ENCODE assay signal across 22 mouse cellular contexts in genomic region chr8:108232326-108232725, GRCm38 (mm10).
A peak's percentile ranks its signal among the peaks of the same experiment; 100 is the strongest.
DNase-seq lines count a peak whose midpoint lies in the region; ATAC-seq and TF ChIP-seq lines count a peak whose summit lies in the region.
"Had no signal": no experiment of that assay in that cellular context is flagged by ENCODE, and none has a peak within 500 bp of the region (broad histone marks: within the 10 kb centered on the region; RNA-seq: fewer than 3 reads in every experiment).

No protein-coding gene starts in this region.

- H3K4me1 ChIP-seq in midbrain, embryonic 15.5 days, result no peaks in the 10 kb centered on the region
- H3K4me1 ChIP-seq in midbrain, embryonic 10.5 days, result peaks cover 25% of the 10 kb centered on the region
- H3K4me1 ChIP-seq in embryonic facial prominence, embryonic 11.5 days (ENCODE audit: control insufficient read depth, insufficient read depth, low read length), result no peaks in the 10 kb centered on the region
- H3K4me1 ChIP-seq in limb, embryonic 14.5 days (ENCODE audit: control insufficient read depth, insufficient read depth, low read length), result peaks cover 14% of the 10 kb centered on the region
- no peaks in the 10 kb centered on the region for H3K4me1 ChIP-seq in intestine, embryonic 16.5 days (ENCODE audit: control insufficient read depth, insufficient read depth, low read length)
- H3K4me1 ChIP-seq: heart, embryonic 13.5 days; intestine, embryonic 15.5 days; neural tube, embryonic 13.5 days had no signal

- WGBS in midbrain, embryonic 15.5 days, result 69% methylated on average over 7 of the region's 7 CpGs
- 78% methylated on average over 7 of the region's 7 CpGs for WGBS in midbrain, embryonic 10.5 days
- 40% methylated on average over 7 of the region's 7 CpGs for WGBS in embryonic facial prominence, embryonic 11.5 days
- 31% methylated on average over 7 of the region's 7 CpGs for WGBS in limb, embryonic 14.5 days
- WGBS in intestine, embryonic 16.5 days, result 84% methylated on average over 7 of the region's 7 CpGs

- H3K36me3 ChIP-seq in midbrain, embryonic 15.5 days (replicated peaks), result no peaks in the 10 kb centered on the region
- no peaks in the 10 kb centered on the region for H3K36me3 ChIP-seq in midbrain, embryonic 10.5 days
- no peaks in the 10 kb centered on the region for H3K36me3 ChIP-seq in embryonic facial prominence, embryonic 11.5 days (replicated peaks; ENCODE audit: control insufficient read depth, insufficient read depth, low read depth, low read length)
- no peaks in the 10 kb centered on the region for H3K36me3 ChIP-seq in limb, embryonic 14.5 days (ENCODE audit: control insufficient read depth, insufficient read depth, low read length)
- H3K36me3 ChIP-seq in intestine, embryonic 16.5 days (ENCODE audit: control insufficient read depth, insufficient read depth, low read length), result no peaks in the 10 kb centered on the region
- H3K36me3 ChIP-seq: heart, embryonic 13.5 days; intestine, embryonic 15.5 days; lung, embryonic 15.5 days; neural tube, embryonic 13.5 days had no signal

- ATAC-seq in midbrain, embryonic 15.5 days (replicated peaks), result no peak
- ATAC-seq in embryonic facial prominence, embryonic 11.5 days (replicated peaks; ENCODE audit: insufficient number of reproducible peaks, low FRiP score, low TSS enrichment, low read depth), result no peak
- ATAC-seq in limb, embryonic 14.5 days (ENCODE audit: low FRiP score, low read depth), result no peak
- no peak for ATAC-seq in intestine, embryonic 16.5 days
- ATAC-seq: forebrain, embryonic 14.5 days; hindbrain, postnatal 0 days; intestine, embryonic 15.5 days had no signal

- H3K4me3 ChIP-seq in midbrain, embryonic 15.5 days, result no peak overlapping the region
- H3K4me3 ChIP-seq in midbrain, embryonic 10.5 days, result no peak overlapping the region
- H3K4me3 ChIP-seq in embryonic facial prominence, embryonic 11.5 days (ENCODE audit: low read depth, low read length), result no peak overlapping the region
- no peak overlapping the region for H3K4me3 ChIP-seq in limb, embryonic 14.5 days (replicated peaks; ENCODE audit: low read length)
- no peak overlapping the region for H3K4me3 ChIP-seq in intestine, embryonic 16.5 days (ENCODE audit: low read length)
- no peak overlapping the region for H3K4me3 ChIP-seq in gastrocnemius, adult 2 months
- H3K4me3 ChIP-seq: heart, embryonic 13.5 days; intestine, embryonic 15.5 days; lung, embryonic 15.5 days; neural tube, embryonic 13.5 days had no signal

- no peak for TF ChIP-seq CTCF in gastrocnemius, adult 2 months (IDR thresholded peaks at IDR 0.05)

- no peak for DNase-seq in midbrain, embryonic 10.5 days (ENCODE audit: low spot score)
- peak; percentile 79 for DNase-seq in embryonic facial prominence, embryonic 11.5 days (ENCODE audit: low spot score)
- peak; percentile 45 for DNase-seq in forelimb bud, embryonic 11.5 days (ENCODE audit: low read depth, low spot score)
- DNase-seq in limb, embryonic 14.5 days (ENCODE audit: low spot score), result peak; percentile 30
- no peak for DNase-seq in gastrocnemius, adult 2 months
- DNase-seq in left cerebral cortex, adult 9 months (ENCODE audit: low spot score in 2 of 2), result no peak
- DNase-seq: adrenal gland, postnatal 25 days; B cell, adult 2 months; cerebellum, adult 11-12 months; cerebellum, adult 9-11 months; heart, postnatal 10 days; kidney, adult 9 months; kidney, postnatal 10 days; right cerebral cortex, postnatal 14 days had no signal

- H3K9ac ChIP-seq in midbrain, embryonic 15.5 days, result no peak overlapping the region
- no peak overlapping the region for H3K9ac ChIP-seq in embryonic facial prominence, embryonic 11.5 days (replicated peaks; ENCODE audit: low read length)
- H3K9ac ChIP-seq in limb, embryonic 14.5 days (ENCODE audit: low read depth, low read length, severe bottlenecking), result no peak overlapping the region
- H3K9ac ChIP-seq in intestine, embryonic 16.5 days (ENCODE audit: low read depth, low read length), result no peak overlapping the region
- H3K9ac ChIP-seq: heart, embryonic 13.5 days; intestine, embryonic 15.5 days; lung, embryonic 15.5 days; neural tube, embryonic 13.5 days had no signal

- H3K27me3 ChIP-seq in midbrain, embryonic 15.5 days (replicated peaks), result no peaks in the 10 kb centered on the region
- 0 out of 2 replicates have a peak, but pooled peaks cover 7% of the 10 kb centered on the region for H3K27me3 ChIP-seq in midbrain, embryonic 10.5 days (ENCODE audit: low read depth, poor library complexity, severe bottlenecking)
- H3K27me3 ChIP-seq in embryonic facial prominence, embryonic 11.5 days (ENCODE audit: control insufficient read depth, insufficient read depth, low read length), result no peaks in the 10 kb centered on the region
- H3K27me3 ChIP-seq in limb, embryonic 14.5 days (ENCODE audit: control insufficient read depth, insufficient read depth, low read length), result no peaks in the 10 kb centered on the region
- no peaks in the 10 kb centered on the region for H3K27me3 ChIP-seq in intestine, embryonic 16.5 days (replicated peaks; ENCODE audit: control insufficient read depth, insufficient read depth, low read length)
- H3K27me3 ChIP-seq: heart, embryonic 13.5 days; intestine, embryonic 15.5 days; lung, embryonic 15.5 days; neural tube, embryonic 13.5 days had no signal

- intact Hi-C loops in gastrocnemius, adult 2 months (cut with DNase I), result no loop called here

- peak overlapping the region; percentile 27; the same call in 1 of the 2 replicates for H3K27ac ChIP-seq in midbrain, embryonic 15.5 days
- H3K27ac ChIP-seq in midbrain, embryonic 10.5 days (replicated peaks), result no peak overlapping the region
- no peak overlapping the region for H3K27ac ChIP-seq in embryonic facial prominence, embryonic 11.5 days (replicated peaks; ENCODE audit: low read depth, low read length)
- no peak overlapping the region for H3K27ac ChIP-seq in limb, embryonic 14.5 days (replicated peaks; ENCODE audit: low read depth, low read length)
- no peak overlapping the region for H3K27ac ChIP-seq in intestine, embryonic 16.5 days (ENCODE audit: low read length)
- H3K27ac ChIP-seq in gastrocnemius, adult 2 months, result no peak overlapping the region
- H3K27ac ChIP-seq: heart, embryonic 13.5 days; hindbrain, postnatal 0 days; intestine, embryonic 15.5 days; lung, embryonic 15.5 days; neural tube, embryonic 13.5 days had no signal

- H3K9me3 ChIP-seq in midbrain, embryonic 15.5 days, result no peaks in the 10 kb centered on the region
- H3K9me3 ChIP-seq in midbrain, embryonic 10.5 days (replicated peaks), result no peaks in the 10 kb centered on the region
- no peaks in the 10 kb centered on the region for H3K9me3 ChIP-seq in embryonic facial prominence, embryonic 11.5 days (replicated peaks; ENCODE audit: control insufficient read depth, low read length)
- no peaks in the 10 kb centered on the region for H3K9me3 ChIP-seq in limb, embryonic 14.5 days (ENCODE audit: control insufficient read depth, low read length)
- no peaks in the 10 kb centered on the region for H3K9me3 ChIP-seq in intestine, embryonic 16.5 days (ENCODE audit: control insufficient read depth, low read length)
- H3K9me3 ChIP-seq: heart, embryonic 13.5 days; intestine, embryonic 15.5 days; lung, embryonic 15.5 days; neural tube, embryonic 13.5 days had no signal

- no peak for TF ChIP-seq POLR2A in limb, embryonic 14.5 days (IDR thresholded peaks at IDR 0.05; ENCODE audit: borderline replicate concordance, extremely low read depth, insufficient read depth, insufficient read length)

- no peak overlapping the region for H3K4me2 ChIP-seq in midbrain, embryonic 15.5 days
- H3K4me2 ChIP-seq in embryonic facial prominence, embryonic 11.5 days (ENCODE audit: low read depth, low read length), result no peak overlapping the region
- H3K4me2 ChIP-seq in limb, embryonic 14.5 days (replicated peaks; ENCODE audit: low read depth, low read length, severe bottlenecking), result no peak overlapping the region
- no peak overlapping the region for H3K4me2 ChIP-seq in intestine, embryonic 16.5 days (ENCODE audit: low read depth, low read length)
- H3K4me2 ChIP-seq: heart, embryonic 13.5 days; intestine, embryonic 15.5 days; lung, embryonic 15.5 days; neural tube, embryonic 13.5 days had no signal

Comparison
In these comparisons a context has a peak if more than half of its experiments do, and no peak if none do; other contexts are left out.
1. DNase-seq: peak in embryonic facial prominence, embryonic 11.5 days (single experiment), forelimb bud, embryonic 11.5 days (single experiment) and limb, embryonic 14.5 days (single experiment); none in midbrain, embryonic 10.5 days (single experiment), gastrocnemius, adult 2 months (single experiment) and left cerebral cortex, adult 9 months (0 of 2).